Mouse (Mus musculus): ENCODE measurements around the gene Rai1. TPM values are rescaled to one million over a fixed set of nuclear protein-coding genes. Genes with fewer than 3 reads are reported as not detected.

The Rai1 gene
- polyA plus RNA-seq, 1 experiment from 2014 or later, result 28.5 TPM

DNA sequence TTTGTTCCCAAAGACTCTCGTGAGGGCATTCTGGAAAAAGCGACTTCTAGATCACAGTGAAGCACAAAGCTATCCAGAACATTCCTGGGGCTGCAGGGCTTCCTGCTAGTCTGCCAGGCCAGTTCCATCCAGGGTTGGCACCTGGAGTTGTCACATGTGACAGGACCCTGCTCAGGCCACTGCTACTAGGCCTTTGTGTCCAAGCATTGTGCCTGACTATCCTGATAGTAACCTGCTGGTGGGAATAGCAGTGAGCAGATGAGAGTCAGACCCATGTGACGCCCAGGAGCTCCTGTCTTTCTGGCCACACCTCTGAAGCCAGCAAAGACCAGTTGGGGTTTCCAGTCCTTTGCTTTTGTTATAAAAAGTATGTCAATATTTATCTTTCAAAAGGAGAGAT lies 67.3 kb downstream of the Rai1 start:
- peaks cover 15% of the 10 kb centered on the region; the same call in 1 of the 2 replicates for H3K4me1 ChIP-seq (replicated peaks; ENCODE audit: control insufficient read depth, insufficient read depth, low read length)

GRCm38 (mm10) chr11:60173606-60174184 lies 68.9 kb downstream of the Rai1 start:
- Histone ChIP-seq H3K4me1 (replicated peaks; ENCODE audit: control insufficient read depth, insufficient read depth, low read length) (peaks cover 24% of the 10 kb centered on the region), H3K36me3 (ENCODE audit: control insufficient read depth, insufficient read depth, low read length) (no peaks in the 10 kb centered on the region), H3K9me3 (ENCODE audit: control insufficient read depth, low read length) (no peaks in the 10 kb centered on the region), H3K27ac (ENCODE audit: low read depth, low read length) (no peak overlapping the region), H3K9ac (ENCODE audit: low read length) (no peak overlapping the region), H3K4me3 (ENCODE audit: low read depth, low read length) (no peak overlapping the region), H3K4me2 (ENCODE audit: low read depth, low read length, severe bottlenecking) (no peak overlapping the region), H3K27me3 (ENCODE audit: control insufficient read depth, insufficient read depth, low read length) (no peaks in the 10 kb centered on the region)
- 81% methylated on average over 10 of the region's 10 CpGs for WGBS
- DNase-seq (ENCODE audit: low spot score) (no peak), ATAC-seq (replicated peaks; ENCODE audit: low FRiP score) (no peak)

More for the DNA sequence above, 67.3 kb downstream of the Rai1 start:
- WGBS, result 90% methylated on average over 3 of the region's 3 CpGs
- H3K4me2 ChIP-seq (ENCODE audit: low read depth, low read length, severe bottlenecking), result no peak overlapping the region
- no peaks in the 10 kb centered on the region for H3K9me3 ChIP-seq (ENCODE audit: control insufficient read depth, low read length)
- H3K4me3 ChIP-seq (ENCODE audit: low read depth, low read length), result no peak overlapping the region
- no peak overlapping the region for H3K9ac ChIP-seq (ENCODE audit: low read length)
- ATAC-seq (replicated peaks; ENCODE audit: low FRiP score) (no peak), DNase-seq (ENCODE audit: low spot score) (no peak)
- no peaks in the 10 kb centered on the region for H3K27me3 ChIP-seq (ENCODE audit: control insufficient read depth, insufficient read depth, low read length)
- H3K27ac ChIP-seq (ENCODE audit: low read depth, low read length), result no peak overlapping the region
- no peaks in the 10 kb centered on the region; the same call in 1 of the 2 replicates for H3K36me3 ChIP-seq (ENCODE audit: control insufficient read depth, insufficient read depth, low read length)

DNA sequence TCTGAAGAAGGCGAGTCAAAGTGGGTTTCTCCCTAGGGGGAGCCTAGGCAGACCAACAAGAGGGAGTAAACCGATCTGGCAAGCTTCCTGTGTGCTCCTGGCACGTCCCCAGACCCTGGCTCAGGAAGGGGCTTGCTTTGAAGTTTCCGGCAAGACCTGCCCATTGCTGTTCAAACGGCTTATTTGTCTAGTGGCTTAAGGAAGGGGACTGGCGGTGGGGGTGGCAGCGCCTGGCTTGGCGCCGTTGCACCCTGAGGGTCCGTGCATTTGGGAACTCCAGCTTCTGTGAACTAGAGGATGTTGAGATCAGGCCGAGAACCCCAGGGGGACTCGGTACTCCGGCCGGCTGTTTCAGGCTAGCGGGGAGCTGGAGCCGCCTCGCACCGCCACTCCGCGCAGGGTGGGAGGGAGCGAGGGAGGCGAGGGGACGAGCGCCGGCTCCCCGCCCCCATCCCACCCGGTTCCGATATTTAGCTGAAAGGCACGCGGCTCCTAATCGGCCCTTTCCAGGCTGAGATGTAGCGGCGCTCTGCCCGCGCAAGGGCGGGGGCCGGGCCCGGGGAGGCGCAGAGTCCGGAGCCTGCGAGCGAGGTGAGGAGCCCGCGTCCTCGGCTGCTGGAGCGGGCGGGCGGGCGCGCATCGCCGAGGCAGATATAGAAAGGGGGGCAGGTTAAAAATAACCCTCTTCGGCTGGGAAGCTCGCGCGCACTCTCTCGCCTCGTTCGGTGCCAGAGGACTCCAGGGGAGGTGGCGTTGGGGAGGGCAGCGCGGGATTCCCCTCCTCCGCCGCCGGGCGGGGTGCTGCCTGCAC lies 70.8 kb downstream of the Rai1 start:
- peak overlapping the region; percentile 100 for H3K4me2 ChIP-seq (ENCODE audit: low read depth, low read length, severe bottlenecking)
- DNase-seq (ENCODE audit: low spot score) (peak; percentile 85), ATAC-seq (replicated peaks; ENCODE audit: low FRiP score) (peak; percentile 56)
- H3K4me1 ChIP-seq (replicated peaks; ENCODE audit: control insufficient read depth, insufficient read depth, low read length), result peaks cover 24% of the 10 kb centered on the region
- no peaks in the 10 kb centered on the region for H3K9me3 ChIP-seq (ENCODE audit: control insufficient read depth, low read length)
- no peaks in the 10 kb centered on the region for H3K36me3 ChIP-seq (ENCODE audit: control insufficient read depth, insufficient read depth, low read length)
- peak overlapping the region; percentile 59 for H3K4me3 ChIP-seq (ENCODE audit: low read depth, low read length)
- WGBS, result under 1% methylated on average over 51 of the region's 66 CpGs
- no peaks in the 10 kb centered on the region for H3K27me3 ChIP-seq (ENCODE audit: control insufficient read depth, insufficient read depth, low read length)
- H3K27ac ChIP-seq (ENCODE audit: low read depth, low read length), result peak overlapping the region; percentile 94
- H3K9ac ChIP-seq (ENCODE audit: low read length), result peak overlapping the region; percentile 79

- DNase-seq (ENCODE audit: low spot score) (peak; percentile 87), ATAC-seq (replicated peaks; ENCODE audit: low FRiP score) (peak; percentile 53)
- H3K4me3 ChIP-seq (ENCODE audit: low read depth, low read length), result peak overlapping the region; percentile 59
- H3K9me3 ChIP-seq (ENCODE audit: control insufficient read depth, low read length), result no peaks in the 10 kb centered on the region
- WGBS, result under 1% methylated on average over 66 of the region's 71 CpGs
- peak overlapping the region; percentile 94 for H3K27ac ChIP-seq (ENCODE audit: low read depth, low read length)
- H3K27me3 ChIP-seq (ENCODE audit: control insufficient read depth, insufficient read depth, low read length), result no peaks in the 10 kb centered on the region
- peak overlapping the region; percentile 100 for H3K4me2 ChIP-seq (ENCODE audit: low read depth, low read length, severe bottlenecking)
- peak overlapping the region; percentile 79 for H3K9ac ChIP-seq (ENCODE audit: low read length)
- H3K4me1 ChIP-seq (replicated peaks; ENCODE audit: control insufficient read depth, insufficient read depth, low read length), result peaks cover 24% of the 10 kb centered on the region
- H3K36me3 ChIP-seq (ENCODE audit: control insufficient read depth, insufficient read depth, low read length), result no peaks in the 10 kb centered on the region
Measured at GRCm38 (mm10) chr11:60176182-60176974, 71.6 kb downstream of the Rai1 start.

GRCm38 (mm10) chr11:60176975-60177657 lies 72.3 kb downstream of the Rai1 start:
- DNase-seq (ENCODE audit: low spot score), result peak; percentile 85
- peaks cover 24% of the 10 kb centered on the region for H3K4me1 ChIP-seq (replicated peaks; ENCODE audit: control insufficient read depth, insufficient read depth, low read length)
- H3K27me3 ChIP-seq (ENCODE audit: control insufficient read depth, insufficient read depth, low read length), result no peaks in the 10 kb centered on the region
- peak overlapping the region; percentile 94 for H3K27ac ChIP-seq (ENCODE audit: low read depth, low read length)
- peak; percentile 70 for ATAC-seq (replicated peaks; ENCODE audit: low FRiP score)
- H3K4me3 ChIP-seq (ENCODE audit: low read depth, low read length), result peak overlapping the region; percentile 59
- H3K4me2 ChIP-seq (ENCODE audit: low read depth, low read length, severe bottlenecking), result peak overlapping the region; percentile 100
- under 1% methylated on average over 42 of the region's 42 CpGs for WGBS
- H3K9me3 ChIP-seq (ENCODE audit: control insufficient read depth, low read length), result no peaks in the 10 kb centered on the region
- peak overlapping the region; percentile 79 for H3K9ac ChIP-seq (ENCODE audit: low read length)
- H3K36me3 ChIP-seq (ENCODE audit: control insufficient read depth, insufficient read depth, low read length), result no peaks in the 10 kb centered on the region

DNA sequence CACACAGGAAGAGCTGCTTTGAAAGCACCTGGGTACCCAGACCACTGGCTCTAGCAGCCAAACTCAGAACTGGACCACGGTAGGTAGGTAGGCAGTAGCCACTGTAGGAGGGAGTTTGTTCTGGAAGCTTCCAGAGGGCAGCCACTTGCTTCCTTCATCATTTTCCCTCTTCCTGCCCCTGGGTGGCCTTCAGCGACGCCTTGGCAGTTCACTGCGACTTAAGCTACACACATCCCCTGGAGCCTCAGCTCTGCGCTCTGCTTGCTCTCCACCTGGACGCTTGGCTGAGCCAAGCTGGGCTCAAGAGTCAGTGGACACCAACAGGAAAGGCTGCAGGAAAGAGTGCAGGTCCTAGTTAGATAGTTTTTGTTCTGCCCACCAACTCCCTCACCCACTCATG lies 73.2 kb downstream of the Rai1 start:
- no peak for ATAC-seq (replicated peaks; ENCODE audit: low FRiP score)
- Histone ChIP-seq H3K4me3 (ENCODE audit: low read depth, low read length) (peak overlapping the region; percentile 59; the same call in 1 of the 2 replicates), H3K4me1 (replicated peaks; ENCODE audit: control insufficient read depth, insufficient read depth, low read length) (peaks cover 31% of the 10 kb centered on the region), H3K4me2 (ENCODE audit: low read depth, low read length, severe bottlenecking) (peak overlapping the region; percentile 100), H3K9me3 (ENCODE audit: control insufficient read depth, low read length) (no peaks in the 10 kb centered on the region), H3K27me3 (ENCODE audit: control insufficient read depth, insufficient read depth, low read length) (no peaks in the 10 kb centered on the region), H3K36me3 (ENCODE audit: control insufficient read depth, insufficient read depth, low read length) (no peaks in the 10 kb centered on the region), H3K9ac (ENCODE audit: low read length) (peak overlapping the region; percentile 41; the same call in 1 of the 2 replicates), H3K27ac (ENCODE audit: low read depth, low read length) (peak overlapping the region; percentile 94)
- no peak for DNase-seq (ENCODE audit: low spot score)
- 61% methylated on average over 6 of the region's 6 CpGs for WGBS

DNA sequence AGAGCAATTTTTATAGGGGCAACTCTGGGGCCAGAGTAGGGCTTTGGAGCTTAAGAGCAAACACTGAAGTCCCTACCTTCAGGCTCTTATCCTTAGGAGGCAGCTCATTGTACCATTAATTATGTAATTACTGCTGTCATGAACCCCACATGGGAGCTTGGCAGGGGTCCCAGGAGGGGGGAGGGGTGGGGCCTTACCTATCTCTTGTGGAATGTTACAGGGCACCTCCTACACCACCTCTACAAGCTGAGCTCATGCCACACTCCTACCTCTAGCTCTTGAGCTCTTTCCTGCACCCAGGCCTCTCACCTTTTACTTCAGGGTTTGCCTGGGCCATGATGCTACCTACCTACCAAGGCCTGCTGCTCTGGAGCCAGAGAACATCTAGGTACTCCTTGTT lies 73.7 kb downstream of the Rai1 start:
- H3K4me2 ChIP-seq (ENCODE audit: low read depth, low read length, severe bottlenecking), result no peak overlapping the region; the same call in 1 of the 2 replicates
- peaks cover 35% of the 10 kb centered on the region for H3K4me1 ChIP-seq (replicated peaks; ENCODE audit: control insufficient read depth, insufficient read depth, low read length)
- no peak for DNase-seq (ENCODE audit: low spot score)
- no peak for ATAC-seq (replicated peaks; ENCODE audit: low FRiP score)
- H3K9ac ChIP-seq (ENCODE audit: low read length), result no peak overlapping the region
- H3K27ac ChIP-seq (ENCODE audit: low read depth, low read length), result no peak overlapping the region
- no peaks in the 10 kb centered on the region for H3K27me3 ChIP-seq (ENCODE audit: control insufficient read depth, insufficient read depth, low read length)
- H3K4me3 ChIP-seq (ENCODE audit: low read depth, low read length), result no peak overlapping the region
- no peaks in the 10 kb centered on the region for H3K36me3 ChIP-seq (ENCODE audit: control insufficient read depth, insufficient read depth, low read length)
- H3K9me3 ChIP-seq (ENCODE audit: control insufficient read depth, low read length), result no peaks in the 10 kb centered on the region

GRCm38 (mm10) chr11:60182116-60182670 lies 77.4 kb downstream of the Rai1 start:
- Histone ChIP-seq H3K27ac (ENCODE audit: low read depth, low read length) (no peak overlapping the region), H3K9me3 (ENCODE audit: control insufficient read depth, low read length) (no peaks in the 10 kb centered on the region), H3K4me2 (ENCODE audit: low read depth, low read length, severe bottlenecking) (no peak overlapping the region), H3K9ac (ENCODE audit: low read length) (no peak overlapping the region), H3K36me3 (ENCODE audit: control insufficient read depth, insufficient read depth, low read length) (peaks cover 9% of the 10 kb centered on the region), H3K4me3 (ENCODE audit: low read depth, low read length) (no peak overlapping the region), H3K27me3 (ENCODE audit: control insufficient read depth, insufficient read depth, low read length) (no peaks in the 10 kb centered on the region), H3K4me1 (replicated peaks; ENCODE audit: control insufficient read depth, insufficient read depth, low read length) (peaks cover 29% of the 10 kb centered on the region)
- ATAC-seq (replicated peaks; ENCODE audit: low FRiP score) (no peak), DNase-seq (ENCODE audit: low spot score) (no peak)
- 86% methylated on average over 12 of the region's 12 CpGs for WGBS
